Mouse (Mus musculus) cortical plate, adult 2 months (tissue): ENCODE measurements around the gene Ndufaf2.

Source experiments
- CTCF ChIP-seq: fragments of 200-500 bp; IDR thresholded peaks from 2 replicates; pipeline ENCODE4 v1.5.1; 2011; ENCODE audit warnings: mild to moderate bottlenecking, control low read depth, low read length; ENCODE audit not compliant: insufficient read depth; ENCODE audit errors: extremely low read depth
- POLR2A ChIP-seq: fragments of 200-500 bp; IDR thresholded peaks from 2 replicates; pipeline ENCODE4 v1.6.1; 2011; ENCODE audit warnings: mild to moderate bottlenecking, low read length, control low read depth; ENCODE audit not compliant: insufficient read depth; ENCODE audit errors: extremely low read depth

GRCm38 (mm10) chr13:108069151-108069550 is 89.3 kb downstream of the Ndufaf2 start:
- TF ChIP-seq CTCF (no peak), POLR2A (no peak)
